Mouse (Mus musculus) thymus, adult 2 months (tissue): ENCODE results near the gene Epo.

Source experiments
- CTCF ChIP-seq: fragments of 200-500 bp; IDR thresholded peaks from 2 replicates; pipeline ENCODE4 v1.5.1; 2012; ENCODE audit warnings: mild to moderate bottlenecking, control low read depth, low read length, moderate library complexity, borderline replicate concordance; ENCODE audit not compliant: control insufficient read depth, poor library complexity, insufficient read depth; ENCODE audit errors: extremely low read depth
- POLR2A ChIP-seq: fragments of 200-500 bp; IDR thresholded peaks from 2 replicates; pipeline ENCODE4 v1.6.1; 2012; ENCODE audit warnings: mild to moderate bottlenecking, low read length, control low read depth, moderate library complexity; ENCODE audit not compliant: control insufficient read depth, poor library complexity, insufficient read depth; ENCODE audit errors: extremely low read depth

GRCm38 (mm10) chr5:137504041-137504440 lies 29.0 kb downstream of the Epo start:
- TF ChIP-seq CTCF (0 out of 2 replicates have a peak, but pooled peaks have one; percentile 16), POLR2A (no peak)
